Mouse (Mus musculus): ENCODE results near the gene Bcl7c. TPM values are rescaled to one million over a fixed set of nuclear protein-coding genes. Genes with fewer than 3 reads are reported as not detected.

Bcl7c gene
- polyA plus RNA-seq, 1 experiment from 2014 or later = 65.1 TPM

GRCm38 (mm10) chr7:127617962-127618361, 90.8 kb downstream of the Bcl7c start:
- Histone ChIP-seq H3K27me3 (ENCODE audit: insufficient read depth, low read length) (no peaks in the 10 kb centered on the region), H3K4me1 (ENCODE audit: insufficient read depth) (0 out of 2 replicates have a peak, but pooled peaks cover 3% of the 10 kb centered on the region), H3K9ac (no peak overlapping the region), H3K9me3 (ENCODE audit: low read depth, low read length) (no peaks in the 10 kb centered on the region), H3K4me2 (no peak overlapping the region), H3K27ac (ENCODE audit: low read depth) (no peak overlapping the region), H3K36me3 (ENCODE audit: insufficient read depth) (no peaks in the 10 kb centered on the region), H3K4me3 (ENCODE audit: low read depth, low read length) (no peak overlapping the region)
- TF ChIP-seq CTCF (IDR thresholded peaks at IDR 0.05; ENCODE audit: low read depth) = no peak
- ATAC-seq (ENCODE audit: insufficient read depth) (no peak), DNase-seq (no peak)
- WGBS = 66% methylated on average over 2 of the region's 2 CpGs

DNA sequence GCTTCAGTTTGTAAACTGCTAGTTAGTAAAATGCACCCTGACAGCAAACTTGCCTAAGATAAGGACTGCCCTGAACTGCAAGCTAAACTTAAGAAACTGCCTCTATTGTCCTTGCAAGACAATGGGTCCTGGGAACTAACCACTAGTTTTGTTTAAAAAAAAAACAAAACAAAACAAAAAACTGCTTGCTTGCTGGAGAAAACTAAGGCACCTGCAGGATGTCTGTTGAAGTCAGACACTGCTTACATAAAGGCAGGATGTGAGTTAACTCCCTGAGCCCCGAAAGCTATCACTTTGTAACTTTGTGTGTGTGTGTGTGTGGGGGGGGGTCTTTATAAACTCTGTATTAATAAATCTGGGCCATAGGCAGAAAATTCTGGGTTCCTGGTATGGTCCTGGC, 91.9 kb downstream of the Bcl7c start:
- TF ChIP-seq CTCF (IDR thresholded peaks at IDR 0.05; ENCODE audit: low read depth) = no peak
- Histone ChIP-seq H3K36me3 (ENCODE audit: insufficient read depth) (peaks cover 10% of the 10 kb centered on the region), H3K9ac (no peak overlapping the region), H3K9me3 (ENCODE audit: low read depth, low read length) (no peaks in the 10 kb centered on the region), H3K4me2 (no peak overlapping the region), H3K27ac (ENCODE audit: low read depth) (no peak overlapping the region), H3K4me3 (ENCODE audit: low read depth, low read length) (no peak overlapping the region), H3K27me3 (ENCODE audit: insufficient read depth, low read length) (no peaks in the 10 kb centered on the region), H3K4me1 (ENCODE audit: insufficient read depth) (0 out of 2 replicates have a peak, but pooled peaks cover 3% of the 10 kb centered on the region)
- ATAC-seq (ENCODE audit: insufficient read depth) (no peak), DNase-seq (no peak)
- 74% methylated on average over 1 of the region's 1 CpGs for WGBS

DNA sequence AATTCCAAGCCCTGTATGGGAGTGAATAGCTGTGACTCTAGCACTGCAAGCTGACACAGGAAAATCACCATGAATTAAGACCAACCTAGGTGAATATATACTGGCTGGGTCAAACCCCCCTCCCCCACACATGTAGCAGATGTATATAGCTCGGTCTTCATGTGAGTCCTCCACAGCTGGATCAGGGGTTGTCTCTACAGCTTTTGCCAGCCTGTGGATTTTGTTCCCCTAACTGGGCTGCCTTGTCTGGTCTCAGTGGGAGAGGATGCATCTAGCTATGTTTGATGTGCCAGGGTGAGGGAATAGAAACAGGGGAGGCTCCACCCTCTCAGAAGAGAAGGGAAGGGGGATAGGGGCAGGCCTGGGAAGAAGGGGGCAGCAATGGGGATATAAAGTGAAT, 92.4 kb downstream of the Bcl7c start:
- Histone ChIP-seq H3K27me3 (ENCODE audit: insufficient read depth, low read length) (no peaks in the 10 kb centered on the region), H3K27ac (ENCODE audit: low read depth) (no peak overlapping the region), H3K4me2 (peak overlapping the region; percentile 76), H3K36me3 (ENCODE audit: insufficient read depth) (peaks cover 15% of the 10 kb centered on the region), H3K9ac (no peak overlapping the region), H3K9me3 (ENCODE audit: low read depth, low read length) (no peaks in the 10 kb centered on the region), H3K4me3 (ENCODE audit: low read depth, low read length) (peak overlapping the region; percentile 85; the same call in 1 of the 2 replicates), H3K4me1 (ENCODE audit: insufficient read depth) (0 out of 2 replicates have a peak, but pooled peaks cover 3% of the 10 kb centered on the region)
- DNase-seq (no peak), ATAC-seq (ENCODE audit: insufficient read depth) (no peak)
- WGBS = 60% methylated on average over 1 of the region's 1 CpGs
- TF ChIP-seq CTCF (IDR thresholded peaks at IDR 0.05; ENCODE audit: low read depth) = no peak

GRCm38 (mm10) chr7:127614891-127615843, 93.6 kb downstream of the Bcl7c start, which contains the start of gene Zfp629:
Gene Zfp629, minus strand, starts transcription at chr7:127615797.
- no peak for TF ChIP-seq CTCF (IDR thresholded peaks at IDR 0.05; ENCODE audit: low read depth)
- 0 out of 2 replicates have a peak, but pooled peaks cover 3% of the 10 kb centered on the region for H3K4me1 ChIP-seq (ENCODE audit: insufficient read depth)
- peaks cover 27% of the 10 kb centered on the region for H3K36me3 ChIP-seq (ENCODE audit: insufficient read depth)
- peak within 1 kb of the TSS; percentile 85 for H3K4me3 ChIP-seq (ENCODE audit: low read depth, low read length)
- H3K4me2 ChIP-seq = peak within 1 kb of the TSS; percentile 76
- no peaks in the 10 kb centered on the region for H3K9me3 ChIP-seq (ENCODE audit: low read depth, low read length)
- ATAC-seq (ENCODE audit: insufficient read depth) (peak; percentile 94), DNase-seq (peak; percentile 94)
- 0% methylated on average over 33 of the region's 50 CpGs for WGBS
- peak within 1 kb of the TSS; percentile 83 for H3K9ac ChIP-seq
- peak within 1 kb of the TSS; percentile 71 for H3K27ac ChIP-seq (ENCODE audit: low read depth)
- no peaks in the 10 kb centered on the region for H3K27me3 ChIP-seq (ENCODE audit: insufficient read depth, low read length)

DNA sequence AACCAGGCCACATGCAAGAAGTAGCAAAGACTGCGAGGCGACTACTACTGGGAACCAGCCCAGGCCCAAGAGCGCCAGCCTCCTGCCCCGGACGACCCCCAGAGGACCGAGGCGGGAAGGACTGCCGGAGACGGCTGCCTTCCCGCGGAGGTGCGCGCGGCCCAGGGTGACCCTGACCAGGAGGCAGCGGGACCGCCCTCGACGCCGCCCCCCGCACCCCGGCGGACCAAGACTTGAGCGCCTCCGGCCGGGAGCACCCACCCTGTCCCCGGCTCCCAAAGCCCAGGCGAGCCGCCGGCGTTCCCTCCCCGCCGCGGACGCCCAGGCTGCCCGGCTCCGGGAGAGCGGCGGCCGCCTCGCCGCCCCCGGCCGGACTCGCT, 94.2 kb downstream of the Bcl7c start:
- under 1% methylated on average over 40 of the region's 44 CpGs for WGBS
- TF ChIP-seq CTCF (IDR thresholded peaks at IDR 0.05; ENCODE audit: low read depth) = no peak
- ATAC-seq (ENCODE audit: insufficient read depth) = peak; percentile 62

GRCm38 (mm10) chr7:127614091-127614490, 94.6 kb downstream of the Bcl7c start:
- H3K27ac ChIP-seq (ENCODE audit: low read depth) = peak overlapping the region; percentile 71; the same call in 1 of the 2 replicates
- ATAC-seq (ENCODE audit: insufficient read depth) (no peak), DNase-seq (no peak)
- peak overlapping the region; percentile 83 for H3K9ac ChIP-seq
- H3K9me3 ChIP-seq (ENCODE audit: low read depth, low read length) = no peaks in the 10 kb centered on the region
- 0 out of 2 replicates have a peak, but pooled peaks cover 3% of the 10 kb centered on the region for H3K4me1 ChIP-seq (ENCODE audit: insufficient read depth)
- no peak for TF ChIP-seq CTCF (IDR thresholded peaks at IDR 0.05; ENCODE audit: low read depth)
- H3K4me2 ChIP-seq = peak overlapping the region; percentile 76
- WGBS = 18% methylated on average over 8 of the region's 8 CpGs
- peak overlapping the region; percentile 85 for H3K4me3 ChIP-seq (ENCODE audit: low read depth, low read length)
- H3K27me3 ChIP-seq (ENCODE audit: insufficient read depth, low read length) = no peaks in the 10 kb centered on the region
- H3K36me3 ChIP-seq (ENCODE audit: insufficient read depth) = peaks cover 38% of the 10 kb centered on the region

More for the DNA sequence above, 94.2 kb downstream of the Bcl7c start:
- Histone ChIP-seq H3K4me2 (peak overlapping the region; percentile 76), H3K27me3 (ENCODE audit: insufficient read depth, low read length) (no peaks in the 10 kb centered on the region), H3K9ac (peak overlapping the region; percentile 83), H3K4me3 (ENCODE audit: low read depth, low read length) (peak overlapping the region; percentile 85), H3K27ac (ENCODE audit: low read depth) (peak overlapping the region; percentile 71), H3K4me1 (ENCODE audit: insufficient read depth) (0 out of 2 replicates have a peak, but pooled peaks cover 3% of the 10 kb centered on the region), H3K36me3 (ENCODE audit: insufficient read depth) (peaks cover 34% of the 10 kb centered on the region), H3K9me3 (ENCODE audit: low read depth, low read length) (no peaks in the 10 kb centered on the region)
- DNase-seq = peak; percentile 53

DNA sequence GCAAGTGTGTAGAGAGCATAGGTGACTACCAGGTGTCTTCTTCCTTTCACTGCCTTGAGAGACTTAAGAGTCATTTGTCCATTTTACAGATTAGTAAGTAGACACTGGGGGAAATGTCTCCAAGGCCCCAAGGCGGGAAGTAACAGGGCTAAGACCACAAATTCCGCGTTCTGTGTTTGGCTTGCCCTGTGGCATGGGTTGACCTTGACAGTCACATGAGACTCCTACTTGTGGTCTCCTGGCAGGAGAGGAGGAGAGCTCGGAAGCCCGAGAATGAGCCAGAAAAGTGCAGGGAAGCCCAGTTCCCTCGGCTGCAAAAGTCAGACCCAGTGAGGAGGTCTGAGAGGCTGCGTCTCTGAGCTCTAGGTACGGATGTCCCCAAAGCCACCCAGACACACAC, 95.2 kb downstream of the Bcl7c start:
- H3K4me2 ChIP-seq = peak overlapping the region; percentile 76
- 82% methylated on average over 8 of the region's 8 CpGs for WGBS
- H3K9me3 ChIP-seq (ENCODE audit: low read depth, low read length) = no peaks in the 10 kb centered on the region
- H3K9ac ChIP-seq = peak overlapping the region; percentile 83
- peaks cover 44% of the 10 kb centered on the region for H3K36me3 ChIP-seq (ENCODE audit: insufficient read depth)
- H3K4me1 ChIP-seq (ENCODE audit: insufficient read depth) = 0 out of 2 replicates have a peak, but pooled peaks cover 3% of the 10 kb centered on the region
- peak overlapping the region; percentile 85 for H3K4me3 ChIP-seq (ENCODE audit: low read depth, low read length)
- ATAC-seq (ENCODE audit: insufficient read depth) (no peak), DNase-seq (no peak)
- H3K27ac ChIP-seq (ENCODE audit: low read depth) = no peak overlapping the region
- TF ChIP-seq CTCF (IDR thresholded peaks at IDR 0.05; ENCODE audit: low read depth) = no peak
- no peaks in the 10 kb centered on the region for H3K27me3 ChIP-seq (ENCODE audit: insufficient read depth, low read length)
